Mouse (Mus musculus): ENCODE results near the gene Lamtor2. TPM values are rescaled to one million over a fixed set of nuclear protein-coding genes. Genes with fewer than 3 reads are reported as not detected.

Gene Lamtor2
- total RNA-seq, 2 experiments from 2014 or later: 103 to 106 TPM

- DNase-seq (ENCODE audit: low spot score in 2 of 2): peak; percentile 86 to 88
- intact Hi-C loops (cut with DNase I): loop anchor here (1.0 to 5.0 kb wide), 2 partner anchors 21 to 119 kb away; partner anchors contain the start of gene Pmf1
Observed at GRCm38 (mm10) chr3:88531348-88532298, 21.3 kb downstream of the Lamtor2 start.

DNA sequence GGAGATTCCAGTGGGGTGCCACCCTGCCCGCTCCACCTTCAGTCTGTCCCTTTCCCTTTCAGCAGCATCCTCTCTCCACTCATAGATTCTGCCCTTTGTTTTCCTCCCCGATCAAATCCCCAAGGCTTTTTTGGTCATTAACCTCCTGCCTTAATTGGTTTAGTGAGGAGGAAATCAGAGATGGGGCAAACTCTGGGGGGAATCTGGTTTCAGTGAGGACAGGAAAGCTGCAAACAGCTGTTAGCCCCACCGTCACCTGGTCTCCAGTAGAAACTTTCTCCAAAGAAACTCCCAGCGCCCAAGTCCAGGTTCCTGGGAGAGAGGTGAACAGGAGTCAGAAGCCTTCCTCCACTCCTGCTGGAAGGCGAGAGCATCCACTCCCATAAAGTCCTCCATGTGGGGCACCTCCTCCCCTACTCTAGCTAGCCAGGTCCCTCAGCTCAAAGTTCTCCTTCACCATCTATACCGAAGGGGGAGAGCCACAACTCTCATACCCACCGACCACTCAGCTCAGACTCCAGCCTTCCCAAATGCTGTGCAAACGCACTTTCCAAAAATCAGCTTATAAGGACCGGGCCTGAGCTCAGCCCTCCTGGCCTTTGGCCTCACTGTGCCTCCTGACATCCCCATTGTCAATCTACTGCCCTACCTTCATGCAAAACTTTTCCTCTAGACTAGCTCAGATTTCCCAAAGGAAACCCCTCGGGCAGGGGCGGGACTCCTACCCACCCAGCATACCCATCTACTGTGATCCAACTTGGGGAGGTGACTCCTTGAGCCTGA lies 22.6 kb downstream of the Lamtor2 start:
- intact Hi-C loops (cut with DNase I): loop anchor here (5.0 kb wide), 1 partner anchor 118 kb away; the partner anchor contains the start of gene Pmf1
- DNase-seq (ENCODE audit: low spot score in 2 of 2): no peak

GRCm38 (mm10) chr3:88529204-88530000 lies 23.5 kb downstream of the Lamtor2 start:
- no peak for DNase-seq (ENCODE audit: low spot score in 2 of 2)
- intact Hi-C loops (cut with DNase I): no loop called here

GRCm38 (mm10) chr3:88528646-88529045 lies 24.2 kb downstream of the Lamtor2 start:
- intact Hi-C loops (cut with DNase I): no loop called here

GRCm38 (mm10) chr3:88527565-88527964 lies 25.3 kb downstream of the Lamtor2 start:
- DNase-seq (ENCODE audit: low spot score in 2 of 2): no peak
- intact Hi-C loops (cut with DNase I): no loop called here

More at GRCm38 (mm10) chr3:88528646-88529045, 24.2 kb downstream of the Lamtor2 start:
- no peak for DNase-seq (ENCODE audit: low spot score in 2 of 2)

DNA sequence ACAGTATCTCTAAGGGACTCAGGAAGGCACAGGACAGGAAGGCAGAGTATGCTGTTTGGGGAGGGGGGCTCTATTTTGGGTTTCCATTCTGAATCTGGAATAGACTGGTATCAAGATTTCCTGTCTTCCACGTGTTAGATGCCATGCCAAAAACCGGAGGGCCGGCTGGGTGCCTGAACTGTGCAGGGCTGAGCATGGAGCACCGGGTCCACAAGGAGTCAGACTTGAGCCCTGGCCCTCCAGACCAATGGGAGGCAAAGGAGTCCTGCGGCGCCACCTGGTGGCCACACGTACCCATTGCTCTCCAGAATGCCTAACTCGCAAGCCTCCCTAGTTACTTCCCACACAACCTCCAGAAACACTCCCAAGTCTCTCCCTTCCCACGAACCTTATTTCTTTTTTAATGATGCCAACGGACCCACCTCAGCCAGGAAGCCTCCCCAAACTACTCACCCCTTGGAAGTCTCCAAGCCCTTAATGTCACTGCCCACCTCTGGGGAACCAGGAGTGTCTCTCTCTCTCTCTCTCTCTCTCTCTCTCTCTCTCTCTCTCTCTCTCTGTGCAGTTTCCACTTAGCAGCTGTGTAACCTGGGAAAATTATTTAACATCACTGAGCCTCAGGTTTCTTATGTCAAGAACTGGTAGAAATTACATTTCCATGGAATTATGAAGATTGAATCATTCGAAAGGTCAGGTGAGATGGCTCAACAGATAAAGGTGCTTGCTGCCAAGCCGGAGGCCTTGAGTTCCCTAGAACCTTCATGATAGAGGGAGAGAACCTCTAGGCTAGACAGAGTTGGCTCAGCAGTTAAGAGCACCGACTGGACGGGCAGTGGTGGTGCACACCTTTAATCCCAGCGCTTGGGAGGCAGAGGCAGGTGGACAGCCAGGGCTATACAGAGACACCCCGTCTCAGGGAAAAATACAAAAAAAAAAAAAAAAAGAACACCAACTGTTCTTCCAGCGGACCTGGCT lies 26.4 kb downstream of the Lamtor2 start:
- peak; percentile 72 to 73 for DNase-seq (ENCODE audit: low spot score in 2 of 2)
- intact Hi-C loops (cut with DNase I): loop anchor here (1.0 kb wide), 1 partner anchor 43 kb away; no protein-coding TSS in a partner anchor

DNA sequence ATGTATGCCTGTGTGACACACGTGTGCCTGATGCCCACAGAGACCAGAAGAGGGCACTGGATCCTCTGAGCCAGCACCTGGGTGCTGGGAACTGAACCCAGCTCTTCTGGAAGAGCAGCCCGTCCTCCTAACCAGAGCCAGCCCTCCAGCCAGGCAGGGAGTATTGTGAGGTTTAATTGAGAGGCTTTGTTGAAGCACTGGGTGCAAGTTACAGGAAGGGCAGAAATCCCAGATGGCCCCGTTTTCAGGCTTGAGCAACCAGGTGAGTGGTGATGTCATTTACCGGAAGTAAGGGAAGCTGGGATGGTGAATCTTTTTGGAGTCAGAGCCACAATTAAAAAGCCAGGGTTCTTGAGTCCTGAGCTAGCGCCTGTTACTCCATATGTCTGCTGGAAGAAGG lies 27.9 kb downstream of the Lamtor2 start:
- DNase-seq (ENCODE audit: low spot score in 2 of 2): no peak
- intact Hi-C loops (cut with DNase I): no loop called here

DNA sequence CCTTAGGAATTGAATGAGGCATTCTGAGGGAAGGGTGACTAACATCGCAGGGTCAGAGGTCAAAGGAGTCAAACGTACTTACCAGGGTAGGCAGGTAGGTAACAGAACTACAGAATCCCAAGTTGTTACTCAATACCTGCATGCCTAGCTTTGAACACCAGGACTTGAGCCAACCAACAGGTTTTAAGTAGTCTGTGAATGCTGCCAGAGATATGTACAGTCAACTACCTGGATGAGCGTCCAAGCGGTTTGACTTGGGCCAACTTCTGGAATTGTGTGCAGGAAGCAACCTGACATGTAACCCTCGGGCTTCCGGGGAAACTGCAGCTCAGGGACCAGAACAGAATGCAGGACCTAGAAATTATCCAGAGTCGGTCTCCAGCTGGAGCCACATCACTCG lies 29.8 kb downstream of the Lamtor2 start:
- intact Hi-C loops (cut with DNase I): loop anchor here (2.0 kb wide), 1 partner anchor 40 kb away; no protein-coding TSS in a partner anchor
- DNase-seq (ENCODE audit: low spot score in 2 of 2): no peak

DNA sequence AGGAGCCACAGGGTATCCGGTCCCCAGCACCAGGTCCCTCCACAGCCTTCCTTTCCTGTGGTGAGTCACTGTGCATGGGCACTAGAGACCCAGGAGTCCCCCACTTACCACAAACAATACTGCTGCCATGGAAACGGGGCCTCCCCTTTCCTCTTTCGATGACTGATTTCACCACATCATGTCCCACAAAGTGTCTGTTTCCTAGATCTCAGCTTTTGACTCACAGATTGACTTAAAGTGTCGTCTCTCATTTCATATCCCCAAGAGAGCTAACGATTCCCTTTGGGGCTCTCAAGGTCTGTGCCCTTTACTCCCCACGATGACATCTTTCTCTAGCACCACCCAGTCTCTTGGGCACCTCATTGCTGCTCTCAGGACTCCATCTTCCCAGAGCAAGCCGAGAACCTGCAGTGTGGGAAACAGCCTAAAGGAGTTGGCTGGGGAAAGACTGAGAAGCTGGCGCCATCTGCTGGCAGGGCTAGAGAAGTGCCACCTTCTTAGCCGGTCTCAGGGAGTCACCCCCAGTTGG lies 31.0 kb downstream of the Lamtor2 start:
- peak; percentile 56 to 58 for DNase-seq (ENCODE audit: low spot score in 2 of 2)

DNA sequence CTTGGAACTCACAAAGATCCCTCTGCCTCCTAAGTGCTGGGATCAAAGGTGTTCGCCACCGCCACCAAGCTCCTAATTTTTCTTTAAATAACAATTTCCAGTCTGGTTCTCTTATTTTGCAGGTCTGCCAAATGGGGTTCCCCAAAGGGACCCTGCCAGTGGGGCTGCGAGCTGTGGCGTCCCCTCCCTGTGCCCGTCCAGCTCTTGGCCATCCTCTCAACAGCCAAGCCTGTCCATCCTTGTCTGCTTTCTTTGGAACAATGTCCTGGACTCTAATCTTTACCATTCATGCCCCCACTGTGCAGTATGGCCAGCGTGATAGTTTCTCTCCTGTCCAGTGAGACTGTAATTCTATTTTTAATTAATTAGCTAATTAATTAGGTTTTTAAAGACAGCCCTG lies 31.7 kb downstream of the Lamtor2 start:
- DNase-seq (ENCODE audit: low spot score in 2 of 2): no peak
- intact Hi-C loops (cut with DNase I): no loop called here

More for the DNA sequence above, 31.0 kb downstream of the Lamtor2 start:
- intact Hi-C loops (cut with DNase I): loop anchor here (2.0 kb wide), 1 partner anchor 39 kb away; no protein-coding TSS in a partner anchor

- no peak for DNase-seq (ENCODE audit: low spot score in 2 of 2)
- intact Hi-C loops (cut with DNase I): no loop called here
Observed at GRCm38 (mm10) chr3:88520078-88520477, 32.8 kb downstream of the Lamtor2 start.

GRCm38 (mm10) chr3:88518411-88518810 lies 34.5 kb downstream of the Lamtor2 start:
- intact Hi-C loops (cut with DNase I): no loop called here
- DNase-seq (ENCODE audit: low spot score in 2 of 2): no peak

DNA sequence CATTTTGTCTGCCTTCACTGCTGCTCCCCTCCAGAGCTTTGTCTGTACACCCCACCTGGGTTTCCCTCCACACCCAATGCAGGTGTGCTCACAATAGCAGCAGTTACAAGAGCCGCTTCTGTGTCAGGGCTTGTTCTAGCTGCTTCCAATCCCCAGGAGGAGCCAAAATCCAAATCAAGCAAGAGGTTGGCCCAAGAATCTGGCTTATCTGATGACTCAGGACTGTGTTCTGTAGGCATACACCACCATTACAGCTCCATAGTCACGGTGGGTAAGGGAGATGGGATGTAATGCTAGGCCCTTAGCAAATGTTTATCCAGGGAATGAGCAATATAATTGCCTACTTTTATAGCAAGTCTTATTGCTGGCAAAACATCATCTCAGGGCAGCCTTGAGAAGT lies 36.5 kb downstream of the Lamtor2 start:
- intact Hi-C loops (cut with DNase I): no loop called here
- no peak for DNase-seq (ENCODE audit: low spot score in 2 of 2)

GRCm38 (mm10) chr3:88515095-88515386 lies 37.8 kb downstream of the Lamtor2 start:
- intact Hi-C loops (cut with DNase I): no loop called here
- no peak for DNase-seq (ENCODE audit: low spot score in 2 of 2)

- DNase-seq (ENCODE audit: low spot score in 2 of 2): no peak
- intact Hi-C loops (cut with DNase I): no loop called here
Observed at GRCm38 (mm10) chr3:88514231-88515094, 38.4 kb downstream of the Lamtor2 start.

GRCm38 (mm10) chr3:88513546-88514115 lies 39.2 kb downstream of the Lamtor2 start:
- DNase-seq (ENCODE audit: low spot score in 2 of 2): no peak
- intact Hi-C loops (cut with DNase I): no loop called here

Data from left cerebral cortex, postnatal 36 days (tissue).